9 mouse cellular contexts compared by ENCODE assay signal in the genomic region with DNA sequence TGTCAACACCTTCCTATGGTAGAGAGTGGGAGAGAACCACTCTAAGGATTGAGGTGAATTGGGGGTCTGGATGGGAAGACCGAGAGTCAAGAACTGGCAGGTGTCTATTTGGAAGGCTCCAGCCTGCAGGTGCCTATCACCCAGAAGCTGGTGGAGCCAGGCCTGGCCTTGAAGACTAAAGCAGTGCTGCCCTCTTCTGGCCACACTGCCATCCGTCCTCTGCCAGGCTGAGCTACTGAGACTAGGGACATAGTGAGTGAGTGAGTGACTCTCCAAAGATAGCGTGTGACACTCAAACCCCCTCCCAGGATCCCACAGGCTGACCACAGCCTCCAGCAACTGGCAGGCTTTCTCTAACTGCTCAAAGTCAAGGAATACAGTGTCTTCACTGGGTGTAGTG. TPM values are rescaled to one million over a fixed set of nuclear protein-coding genes. Genes with fewer than 3 reads are reported as not detected.
DNase-seq lines count a peak whose midpoint lies in the region; TF ChIP-seq lines count a peak whose summit lies in the region.
"Had no signal": no experiment of that assay in that cellular context is flagged by ENCODE, and none has a peak within 500 bp of the region (broad histone marks: within the 10 kb centered on the region; RNA-seq: fewer than 3 reads in every experiment).

No protein-coding gene starts in this region.

- peak; percentile 55 to 72 for DNase-seq in heart, adult 2 months
- no peak for DNase-seq in heart, adult 8-10 months (ENCODE audit: low spot score)
- peak; percentile 55 for DNase-seq in adrenal gland, adult 2 months
- DNase-seq in embryo, embryonic 10 days (ENCODE audit: low spot score) = peak; percentile 89
- DNase-seq in gastrocnemius, postnatal 36 days = peak; percentile 54 to 61
- DNase-seq in layer of hippocampus, adult 9-11 months = peak; percentile 80
- DNase-seq in midbrain, embryonic 10.5 days (ENCODE audit: low spot score) = peak; percentile 69

- TF ChIP-seq EP300 in heart, adult 2 months (IDR thresholded peaks at IDR 0.05; ENCODE audit: insufficient read depth, low read depth, low read length) = peak; percentile 65; the same call in 1 of the 2 replicates

- H3K9me3 ChIP-seq in midbrain, embryonic 10.5 days (replicated peaks) = no peaks in the 10 kb centered on the region
- H3K9me3 ChIP-seq: megakaryocyte, embryonic 14.5 days had no signal

- intact Hi-C loops in heart, adult 2 months (cut with DNase I) = loop anchor here (1.0 kb wide), 1 partner anchor 42 kb away; no protein-coding TSS in a partner anchor
- intact Hi-C loops in gastrocnemius, postnatal 36 days (cut with DNase I) = no loop called here

- H3K9ac ChIP-seq in heart, adult 2 months (ENCODE audit: low read depth, low read length) = no peak overlapping the region

- H3K79me2 ChIP-seq in heart, adult 2 months (replicated peaks; ENCODE audit: control insufficient read depth, insufficient read depth, low read length) = no peaks in the 10 kb centered on the region

- no peak overlapping the region for H3K4me3 ChIP-seq in heart, adult 2 months
- H3K4me3 ChIP-seq in midbrain, embryonic 10.5 days = no peak overlapping the region
- no peak overlapping the region for H3K4me3 ChIP-seq in small intestine, adult 2 months (ENCODE audit: low read depth, low read length)
- H3K4me3 ChIP-seq: megakaryocyte, embryonic 14.5 days had no signal

- H3K4me1 ChIP-seq in heart, adult 2 months (ENCODE audit: control insufficient read depth, insufficient read depth, low read length) = no peaks in the 10 kb centered on the region; the same call in none of the 2 replicates
- H3K4me1 ChIP-seq in midbrain, embryonic 10.5 days = peaks cover 19% of the 10 kb centered on the region
- H3K4me1 ChIP-seq in small intestine, adult 2 months (ENCODE audit: control insufficient read depth, insufficient read depth, insufficient read length, low read length) = no peaks in the 10 kb centered on the region

- H3K27ac ChIP-seq in heart, adult 2 months = no peak overlapping the region
- no peak overlapping the region for H3K27ac ChIP-seq in midbrain, embryonic 10.5 days (replicated peaks)
- no peak overlapping the region for H3K27ac ChIP-seq in small intestine, adult 2 months (ENCODE audit: insufficient read depth, low read depth, low read length)

- no peaks in the 10 kb centered on the region for H3K27me3 ChIP-seq in heart, adult 2 months (ENCODE audit: control insufficient read depth, insufficient read depth, low read length)
- peaks cover 15% of the 10 kb centered on the region for H3K27me3 ChIP-seq in midbrain, embryonic 10.5 days (ENCODE audit: low read depth, poor library complexity, severe bottlenecking)
- no peaks in the 10 kb centered on the region for H3K27me3 ChIP-seq in small intestine, adult 2 months (ENCODE audit: control insufficient read depth, insufficient read depth, low read length)

- no peaks in the 10 kb centered on the region for H3K36me3 ChIP-seq in heart, adult 2 months (ENCODE audit: control insufficient read depth, insufficient read depth, low read length)
- H3K36me3 ChIP-seq in midbrain, embryonic 10.5 days = no peaks in the 10 kb centered on the region
- no peaks in the 10 kb centered on the region for H3K36me3 ChIP-seq in small intestine, adult 2 months (ENCODE audit: control insufficient read depth, insufficient read depth, low read length)

- WGBS in heart, adult 2 months = 19% methylated on average over 3 of the region's 3 CpGs
- WGBS in midbrain, embryonic 10.5 days = 22% methylated on average over 3 of the region's 3 CpGs
- 15% methylated on average over 3 of the region's 3 CpGs for WGBS in small intestine, adult 2 months

- TF ChIP-seq CTCF in heart, adult 2 months (IDR thresholded peaks at IDR 0.05) = peak; percentile 85
- peak; percentile 62; the same call in 1 of the 2 replicates for TF ChIP-seq CTCF in small intestine, adult 2 months (IDR thresholded peaks at IDR 0.05; ENCODE audit: extremely low read depth, insufficient read length, insufficient replicate concordance, low read depth, low read length)

- TF ChIP-seq POLR2A in heart, adult 2 months (IDR thresholded peaks at IDR 0.05; ENCODE audit: insufficient read depth, low read depth, low read length) = no peak
- TF ChIP-seq POLR2A in small intestine, adult 2 months (IDR thresholded peaks at IDR 0.05; ENCODE audit: low read depth, low read length) = no peak

RNA-seq across cellular contexts. Expression of a gene that starts 17.0 kb away (rescaled TPM):
- not detected for total RNA-seq in heart, adult 2 months (2021)
- polyA plus RNA-seq in heart, adult 2 months (2012; rRNA removed) = 1.5 and 1.6 TPM in 2 replicates
- not detected for total RNA-seq in heart, adult 8-10 months (2022)
- total RNA-seq in adrenal gland, adult 2 months (2021) = 1 to 10 TPM; 1.5 to 1.7 TPM
- polyA plus RNA-seq in adrenal gland, adult 2 months (2012; rRNA removed) = 7.4 and 7.6 TPM in 2 replicates
- total RNA-seq in gastrocnemius, postnatal 36 days (2021) = not detected
- polyA plus RNA-seq in midbrain, embryonic 10.5 days (2016; fragmentation: Nextera tagmentation; extraction: Ambion mirVana) = not detected in 2 replicates
- 1.0 and 2.3 TPM in 2 replicates for polyA plus RNA-seq in small intestine, adult 2 months (2012; rRNA removed)

RNA-seq across cellular contexts. Expression of a gene that starts 17.3 kb away (rescaled TPM):
- 10 to 100 TPM; 12.7 to 13.7 TPM for total RNA-seq in heart, adult 2 months (2021)
- 15.7 and 17.1 TPM in 2 replicates for polyA plus RNA-seq in heart, adult 2 months (2012; rRNA removed)
- 10 to 100 TPM in 3 of 4 experiments, 1 to 10 TPM in 1; 9.4 to 14.7 (median 10.7) TPM for total RNA-seq in heart, adult 8-10 months (2022)
- total RNA-seq in adrenal gland, adult 2 months (2021) = 10 to 100 TPM in 1 of 2 experiments, 1 to 10 TPM in 1; 7.8 to 11.8 TPM
- polyA plus RNA-seq in adrenal gland, adult 2 months (2012; rRNA removed) = 17.9 and 19.0 TPM in 2 replicates
- 1 to 10 TPM; 5.7 to 8.2 TPM for total RNA-seq in gastrocnemius, postnatal 36 days (2021)
- polyA plus RNA-seq in midbrain, embryonic 10.5 days (2016; fragmentation: Nextera tagmentation; extraction: Ambion mirVana) = 0.91 and 1.7 TPM in 2 replicates
- 8.3 and 11.4 TPM in 2 replicates for polyA plus RNA-seq in small intestine, adult 2 months (2012; rRNA removed)

RNA-seq across cellular contexts. Expression of a gene that starts 51.3 kb away (rescaled TPM):
- 1 to 10 TPM; 1.2 to 1.3 TPM for total RNA-seq in heart, adult 2 months (2021)
- polyA plus RNA-seq in heart, adult 2 months (2012; rRNA removed) = 5.5 and 6.1 TPM in 2 replicates
- total RNA-seq in heart, adult 8-10 months (2022) = 1 to 10 TPM; 1.0 to 1.7 (median 1.2) TPM
- total RNA-seq in adrenal gland, adult 2 months (2021) = 1 to 10 TPM in 1 of 2 experiments, under 1 TPM in 1; 0.55 to 1.8 TPM
- 4.1 and 5.9 TPM in 2 replicates for polyA plus RNA-seq in adrenal gland, adult 2 months (2012; rRNA removed)
- under 1 TPM; 0.35 to 0.41 TPM for total RNA-seq in gastrocnemius, postnatal 36 days (2021)
- polyA plus RNA-seq in midbrain, embryonic 10.5 days (2016; fragmentation: Nextera tagmentation; extraction: Ambion mirVana) = 2.8 and 6.4 TPM in 2 replicates
- 0.38 and 0.39 TPM in 2 replicates for polyA plus RNA-seq in small intestine, adult 2 months (2012; rRNA removed)
